Mouse (Mus musculus) brain, embryonic 18.5 days (tissue): ENCODE measurements around the gene Ccser1.
"Not testable (repeated sequence)": the region's sequence is repeated elsewhere in the genome, so short reads cannot be mapped to it uniquely, and the experiment has no call there.

Experiments
- DNase-seq: peaks from one replicate; pipeline ENCODE4 v3.0.0-alpha.2; 2012; ENCODE audit warnings: low read depth, low spot score

Ccser1 gene

DNA sequence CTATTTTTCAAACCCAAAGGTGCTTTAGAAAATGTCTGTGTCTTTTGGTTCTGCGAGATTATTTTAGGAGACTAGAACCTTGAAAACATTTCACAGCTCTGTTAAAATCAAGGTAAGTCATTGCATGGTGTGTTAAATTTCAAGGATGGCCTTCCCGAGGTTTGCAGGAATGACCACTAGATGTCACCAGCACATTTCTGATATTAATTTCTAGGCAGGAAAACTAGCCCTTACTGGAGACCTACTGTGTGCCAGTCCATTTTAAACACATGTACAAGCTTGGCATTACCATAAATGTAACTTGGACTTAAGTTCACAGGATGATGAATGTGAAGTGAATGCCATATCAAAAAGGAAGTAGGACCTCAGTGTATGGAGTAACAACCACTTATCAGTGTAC lies 798.3 kb downstream of the Ccser1 start:
- no peak for DNase-seq

DNA sequence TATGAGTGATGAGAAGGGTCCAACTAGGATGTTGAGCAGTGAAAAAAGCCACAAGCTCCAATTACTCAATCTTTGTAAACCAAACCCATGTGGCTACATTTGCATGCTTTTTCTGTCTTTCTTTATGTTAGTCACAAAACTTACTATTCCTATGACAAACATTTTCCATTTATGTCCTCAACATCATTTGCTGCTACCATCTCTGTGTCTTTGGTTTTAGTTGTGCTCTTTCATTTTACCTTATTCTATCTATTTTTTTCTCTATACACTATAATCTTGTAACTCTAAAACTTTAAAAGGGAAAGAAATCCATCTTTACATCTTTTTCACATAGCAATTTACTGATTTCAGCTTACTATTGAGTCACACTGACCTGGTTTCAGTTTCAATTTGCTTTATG lies 834.2 kb downstream of the Ccser1 start:
- DNase-seq, result no peak

DNA sequence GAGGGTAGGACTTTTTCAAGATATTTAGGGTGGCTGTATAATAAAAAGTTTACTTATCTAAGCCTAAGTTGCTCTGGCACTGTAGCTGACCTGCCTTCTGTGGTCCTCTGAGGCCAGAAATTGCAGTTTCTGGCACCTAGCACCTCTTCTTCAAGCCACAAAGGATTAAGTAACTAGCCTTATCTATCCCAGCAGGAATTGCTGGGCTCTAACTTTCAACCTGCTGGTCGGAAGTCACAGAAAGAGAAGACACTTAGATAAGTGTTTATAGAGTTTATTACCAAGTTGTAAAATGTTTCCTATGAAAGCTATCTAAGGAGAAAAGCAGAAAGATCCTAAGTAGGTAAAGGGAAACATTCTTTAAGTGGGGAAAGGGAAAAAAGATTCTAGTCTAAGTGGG lies 864.3 kb downstream of the Ccser1 start:
- DNase-seq, result no peak

DNA sequence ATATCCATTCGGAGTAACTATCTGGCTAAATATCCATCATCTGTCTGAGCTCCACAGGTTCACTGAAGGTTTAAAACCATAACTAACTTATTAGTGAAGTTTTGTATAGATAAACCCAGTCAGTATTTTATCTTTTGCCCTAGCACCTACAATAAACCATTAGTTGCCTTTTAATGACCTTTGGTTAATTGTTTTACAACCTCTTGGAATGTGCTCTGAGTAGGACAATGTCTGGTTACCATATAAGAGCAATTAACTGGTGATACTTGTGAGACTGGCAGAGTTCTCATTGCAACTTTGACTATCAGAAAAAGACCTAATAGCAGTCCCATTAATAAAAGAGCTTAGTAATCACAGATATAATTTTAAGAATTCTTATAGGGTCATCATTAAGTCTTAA lies 864.9 kb downstream of the Ccser1 start:
- not testable (repeated sequence) for DNase-seq

DNA sequence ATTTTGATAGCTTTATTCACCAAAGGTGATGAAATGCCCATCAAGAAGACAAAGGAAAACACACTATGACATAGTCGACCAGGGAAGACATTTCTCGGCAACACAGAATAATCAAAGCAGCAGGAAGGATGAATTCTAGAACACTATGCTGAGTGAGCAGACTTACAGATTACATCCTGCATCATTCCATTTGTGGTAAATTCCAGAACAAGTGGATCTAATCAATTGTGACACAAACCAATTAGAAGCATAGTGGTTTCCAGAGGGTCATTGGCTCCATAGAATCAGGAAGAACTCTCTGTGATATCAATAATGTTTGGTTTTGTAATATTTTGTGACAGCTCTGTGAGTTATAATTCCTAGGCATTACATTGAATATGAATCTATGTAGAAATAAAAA lies 875.2 kb downstream of the Ccser1 start:
- DNase-seq, result no peak

DNA sequence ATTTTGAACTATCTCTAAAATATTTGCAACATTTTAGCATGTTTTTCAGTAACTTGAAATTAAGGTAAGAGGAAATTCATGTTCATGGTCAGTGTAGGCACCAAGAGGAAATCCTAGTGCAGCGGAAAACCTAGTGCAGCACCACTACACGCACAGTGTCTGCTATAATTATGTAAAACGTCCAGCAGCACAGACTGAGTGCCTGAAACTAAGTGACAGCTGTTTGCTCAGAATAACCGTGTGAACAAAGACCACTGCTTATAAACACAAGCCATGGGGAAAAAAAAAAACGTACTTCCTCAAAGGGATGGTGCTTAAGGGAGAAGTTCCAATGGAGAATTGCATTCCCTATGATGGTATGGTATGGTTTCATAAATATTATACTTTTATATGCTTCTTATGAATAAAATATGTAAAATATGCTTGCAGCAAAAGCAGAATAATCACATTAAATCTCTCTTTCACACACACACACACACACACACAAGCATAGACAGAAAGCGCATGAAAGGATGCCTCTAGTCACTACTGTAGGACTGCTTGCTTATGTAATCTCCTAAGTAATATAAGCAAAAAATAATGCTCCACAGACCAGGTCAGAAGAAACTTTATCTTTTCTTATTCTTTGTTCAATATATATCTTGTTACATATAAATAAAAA lies 886.4 kb downstream of the Ccser1 start:
- peak; percentile 3 for DNase-seq

DNA sequence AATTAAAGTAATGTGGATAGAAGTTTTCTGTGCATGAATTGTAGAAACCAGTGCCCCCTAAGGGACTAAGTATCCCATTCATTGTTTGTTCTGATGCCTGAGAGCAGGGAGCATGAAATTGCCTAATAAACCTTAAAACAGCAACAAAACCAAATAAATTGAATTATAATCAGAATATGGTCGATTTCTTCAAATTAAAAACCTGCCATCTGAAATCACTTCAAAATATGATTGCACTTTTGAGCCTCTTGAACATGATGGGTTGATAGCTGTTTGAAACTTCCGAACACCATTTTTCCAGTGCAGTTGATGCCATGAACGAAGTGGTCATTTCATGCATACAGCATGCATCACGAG lies 886.9 kb downstream of the Ccser1 start:
- DNase-seq, result no peak

DNA sequence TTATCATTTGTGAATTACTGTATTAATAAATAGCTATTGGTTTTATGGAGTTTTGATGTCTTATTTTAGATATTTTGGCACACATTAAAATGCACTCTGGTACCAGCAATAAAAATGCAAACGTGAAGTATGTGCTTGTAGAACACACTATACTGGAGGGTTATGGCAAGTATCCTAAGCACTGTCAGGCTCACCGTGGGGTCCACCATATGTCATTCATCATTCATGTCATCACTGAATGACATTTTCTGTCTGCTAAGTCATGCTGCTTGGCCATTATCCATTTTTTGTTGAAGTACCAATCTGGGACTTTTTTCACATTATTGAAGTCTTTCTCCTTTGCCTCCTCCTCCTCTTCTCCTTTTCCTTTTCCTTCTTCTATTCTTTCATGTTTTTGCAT lies 925.3 kb downstream of the Ccser1 start:
- DNase-seq, result no peak

DNA sequence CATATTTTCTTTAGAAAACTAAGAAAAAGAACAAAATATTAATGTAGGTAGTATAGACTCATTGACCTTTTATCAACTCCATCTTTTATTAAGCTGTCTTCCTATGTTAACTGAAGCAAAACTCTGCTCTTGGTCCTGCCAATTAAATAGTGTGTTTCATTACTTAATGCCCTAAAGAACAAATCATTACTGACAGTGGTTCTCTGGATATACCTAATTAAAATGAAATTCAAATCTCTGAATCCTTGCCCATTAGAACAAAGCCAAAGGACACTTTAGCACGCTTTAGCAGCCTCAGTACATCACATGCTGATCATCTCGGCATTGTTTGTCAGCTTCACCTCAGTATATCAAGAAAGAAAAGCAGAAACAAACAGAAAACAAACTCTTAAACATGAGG lies 952.4 kb downstream of the Ccser1 start:
- DNase-seq, result no peak

DNA sequence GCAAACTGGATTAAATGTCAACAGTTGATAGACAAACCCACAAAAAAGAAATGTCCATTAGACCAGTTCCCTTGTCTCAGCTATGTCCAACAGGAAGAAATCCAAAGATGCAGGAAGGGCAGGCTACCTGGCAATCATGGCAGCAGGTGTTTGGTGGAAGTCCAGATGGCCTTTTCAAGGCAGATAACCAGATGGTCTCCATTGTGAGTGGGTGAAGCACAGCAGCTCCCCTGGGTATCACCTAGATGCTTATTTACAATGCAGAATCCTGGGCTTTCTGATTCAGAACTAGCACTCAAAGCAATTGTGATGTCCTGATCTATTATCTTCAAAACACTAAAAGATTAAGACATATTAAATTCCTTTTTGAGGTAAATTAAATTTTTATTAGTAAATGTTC lies 980.2 kb downstream of the Ccser1 start:
- DNase-seq, result no peak

DNA sequence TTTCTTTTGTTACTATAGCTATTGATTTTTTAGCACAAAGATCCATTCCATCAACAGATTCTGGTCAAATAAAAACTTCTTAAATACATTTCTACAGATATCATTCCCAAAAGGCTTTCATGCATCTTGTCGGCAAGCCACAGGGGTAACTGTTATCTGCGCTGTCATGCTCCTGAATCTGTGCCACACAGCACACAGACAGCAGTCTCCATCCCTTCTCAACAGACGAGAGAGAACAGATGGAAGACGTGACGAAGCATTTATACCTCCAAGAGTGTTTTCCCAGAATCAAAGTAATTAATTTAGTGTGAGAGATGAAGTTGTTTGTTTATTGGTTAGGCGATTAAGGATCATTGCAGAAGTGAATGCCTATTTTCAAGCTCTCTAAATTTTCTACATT lies 982.5 kb downstream of the Ccser1 start:
- peak; percentile 26 for DNase-seq

DNA sequence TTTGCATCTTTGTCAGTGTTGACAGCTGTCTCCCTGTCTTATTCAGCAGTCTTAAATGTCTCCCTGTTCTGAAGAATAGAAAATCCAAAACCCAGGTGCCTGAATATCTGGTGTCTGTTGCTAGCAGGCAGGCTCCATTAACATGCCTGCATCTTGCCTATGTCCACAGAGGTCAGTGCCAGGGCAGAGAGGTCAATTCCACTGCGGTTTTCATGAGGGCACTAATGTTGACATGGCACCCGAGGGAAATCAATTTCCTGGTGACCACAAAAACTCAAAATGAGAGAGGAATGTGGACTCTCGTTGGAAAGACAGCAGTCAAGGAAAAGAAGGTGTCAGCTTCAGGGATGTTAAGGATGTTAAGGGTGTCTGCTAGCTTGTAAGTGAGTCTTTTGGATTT lies 983.7 kb downstream of the Ccser1 start:
- no peak for DNase-seq

DNA sequence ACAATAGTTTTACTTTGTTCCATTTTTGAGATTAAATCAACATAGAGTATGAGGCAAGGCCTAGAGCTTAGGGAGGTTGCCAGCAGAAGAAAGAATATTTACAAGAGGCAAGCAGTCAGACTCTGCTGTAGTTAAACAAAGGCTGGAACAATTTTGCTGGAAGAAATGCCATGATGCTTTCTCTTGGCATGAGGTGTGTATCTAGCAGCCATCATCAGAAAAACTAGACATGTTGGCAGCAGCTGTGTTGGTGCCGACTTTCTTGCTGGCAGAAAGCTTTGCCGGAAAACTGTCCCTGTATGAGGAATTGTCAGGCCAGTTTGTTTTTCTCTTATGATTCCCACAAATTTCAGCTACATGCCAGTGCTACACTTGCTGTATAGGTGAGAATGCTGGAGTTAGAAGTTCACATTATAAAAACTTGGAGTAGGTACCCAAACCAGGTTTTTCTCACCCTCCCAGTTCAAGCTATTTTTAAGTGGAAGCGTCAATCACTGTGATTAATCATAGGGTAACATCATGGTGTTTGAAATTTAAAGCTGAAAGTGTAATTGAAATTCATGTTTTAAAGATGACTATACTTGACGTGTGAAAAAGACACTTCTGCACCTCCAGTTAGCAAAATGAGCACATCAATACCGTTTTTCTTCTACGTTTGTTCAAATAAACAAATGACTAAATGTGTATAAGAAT lies 1016.5 kb downstream of the Ccser1 start:
- peak; percentile 47 for DNase-seq

DNA sequence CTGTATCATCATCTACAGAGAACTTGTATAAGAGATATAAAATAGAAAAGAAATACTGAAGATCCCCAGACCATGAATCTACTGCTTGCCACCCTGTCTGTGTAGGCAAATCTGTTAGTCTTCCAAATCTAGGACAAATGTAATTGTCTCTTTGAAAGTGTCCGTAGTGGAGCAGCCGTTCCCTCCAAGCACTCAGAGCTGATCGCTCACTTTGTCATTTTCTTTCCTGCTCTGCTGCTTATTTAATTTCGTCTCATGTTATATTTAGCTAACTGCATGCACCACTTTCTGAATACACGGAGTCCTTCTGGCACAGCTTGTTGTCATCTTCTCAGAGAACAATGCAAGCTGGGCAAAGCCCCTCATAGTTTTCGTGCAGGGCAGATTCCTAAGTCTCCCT lies 1018.6 kb downstream of the Ccser1 start:
- no peak for DNase-seq

DNA sequence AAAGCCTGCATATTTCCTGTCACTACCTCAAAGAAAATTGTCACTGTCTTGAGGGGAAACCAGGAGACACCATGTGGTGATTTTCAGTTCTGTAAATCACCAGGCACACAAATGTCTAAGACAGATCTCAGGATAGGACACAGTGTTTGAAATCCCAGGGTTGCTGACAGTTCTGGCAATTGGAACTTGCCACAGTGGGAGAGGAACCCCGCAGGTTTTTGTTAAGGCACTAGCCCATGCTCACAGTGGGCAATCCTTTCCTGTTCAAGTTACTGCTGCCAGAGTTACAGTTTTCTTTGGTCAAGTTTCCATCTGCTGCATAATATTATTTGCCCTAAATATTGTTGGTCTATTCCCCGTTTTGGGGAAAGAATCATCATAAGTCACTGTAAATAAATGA lies 1024.9 kb downstream of the Ccser1 start:
- DNase-seq, result no peak

DNA sequence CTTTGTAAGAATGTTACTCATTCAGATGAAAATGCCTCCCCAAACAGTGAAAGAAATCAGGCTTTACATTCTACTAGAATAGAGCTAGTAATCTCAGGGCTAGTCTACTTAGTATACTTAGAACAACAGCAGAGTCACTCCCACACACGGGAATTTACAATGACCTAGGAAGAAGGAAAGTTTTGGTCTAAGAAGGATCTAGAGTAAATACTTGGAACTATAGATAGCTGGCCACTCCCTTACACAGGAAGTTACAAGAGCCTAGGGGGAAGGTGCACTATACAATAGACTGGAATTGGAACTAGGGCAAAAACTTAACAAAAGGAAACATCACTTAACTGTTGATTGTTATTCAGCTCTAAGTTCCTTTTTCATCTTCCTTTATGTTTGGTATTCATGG lies 1041.7 kb downstream of the Ccser1 start:
- no peak for DNase-seq

DNA sequence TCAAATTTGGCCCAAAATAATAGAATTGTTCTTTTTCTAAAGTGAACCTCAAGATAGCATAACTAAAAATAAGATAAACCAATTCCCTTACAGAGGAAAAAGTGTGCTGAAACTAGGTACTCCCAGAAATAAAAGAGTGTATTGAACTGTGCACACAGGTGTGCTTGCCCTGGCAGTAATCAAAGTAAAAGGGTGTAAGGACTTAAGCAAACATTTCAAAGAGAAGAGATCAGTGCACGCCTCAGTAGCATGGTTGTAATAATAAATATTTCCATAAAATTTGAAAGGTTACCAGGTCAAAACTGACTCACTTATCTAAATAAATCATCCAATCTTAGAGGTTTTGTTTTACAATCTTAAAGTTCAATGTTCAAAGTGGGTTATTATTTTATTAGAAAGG lies 1083.8 kb downstream of the Ccser1 start:
- no peak for DNase-seq

DNA sequence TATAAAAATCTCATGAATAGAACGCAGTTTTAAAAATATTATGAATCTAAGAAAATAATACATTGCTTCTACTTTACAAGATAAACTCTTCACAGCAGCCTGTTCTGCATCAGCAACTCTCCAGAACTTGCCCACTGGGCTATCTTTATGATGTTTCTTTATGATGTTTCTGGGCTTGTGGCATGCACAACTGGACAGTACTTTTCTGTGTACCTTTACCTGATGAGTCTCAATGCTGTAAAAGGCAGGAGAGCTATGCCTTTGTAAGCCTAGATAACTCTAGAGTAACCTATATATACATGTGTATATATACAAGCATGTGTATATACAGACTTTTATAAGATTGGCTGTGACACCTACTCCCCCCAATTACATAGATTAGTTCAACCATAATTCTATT lies 1084.4 kb downstream of the Ccser1 start:
- no peak for DNase-seq

DNA sequence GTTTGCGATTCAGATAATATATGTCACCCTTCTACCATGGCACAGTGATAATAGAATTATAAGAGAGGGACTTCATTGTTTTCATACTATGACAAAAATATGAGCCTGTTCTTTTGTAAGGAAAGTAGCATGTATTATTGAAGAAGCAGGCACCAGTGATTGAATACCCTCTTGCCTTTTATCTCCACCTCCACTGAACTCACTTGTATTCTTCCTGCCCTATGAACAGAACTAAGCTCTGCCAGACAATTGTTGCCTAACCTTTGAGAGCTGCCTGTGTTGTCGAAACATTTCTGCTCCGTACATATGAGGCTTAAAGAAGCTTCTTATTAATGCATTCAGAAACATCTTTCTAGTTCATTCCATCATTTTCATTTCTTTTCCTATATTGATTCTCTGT lies 1101.1 kb downstream of the Ccser1 start:
- DNase-seq, result no peak

DNA sequence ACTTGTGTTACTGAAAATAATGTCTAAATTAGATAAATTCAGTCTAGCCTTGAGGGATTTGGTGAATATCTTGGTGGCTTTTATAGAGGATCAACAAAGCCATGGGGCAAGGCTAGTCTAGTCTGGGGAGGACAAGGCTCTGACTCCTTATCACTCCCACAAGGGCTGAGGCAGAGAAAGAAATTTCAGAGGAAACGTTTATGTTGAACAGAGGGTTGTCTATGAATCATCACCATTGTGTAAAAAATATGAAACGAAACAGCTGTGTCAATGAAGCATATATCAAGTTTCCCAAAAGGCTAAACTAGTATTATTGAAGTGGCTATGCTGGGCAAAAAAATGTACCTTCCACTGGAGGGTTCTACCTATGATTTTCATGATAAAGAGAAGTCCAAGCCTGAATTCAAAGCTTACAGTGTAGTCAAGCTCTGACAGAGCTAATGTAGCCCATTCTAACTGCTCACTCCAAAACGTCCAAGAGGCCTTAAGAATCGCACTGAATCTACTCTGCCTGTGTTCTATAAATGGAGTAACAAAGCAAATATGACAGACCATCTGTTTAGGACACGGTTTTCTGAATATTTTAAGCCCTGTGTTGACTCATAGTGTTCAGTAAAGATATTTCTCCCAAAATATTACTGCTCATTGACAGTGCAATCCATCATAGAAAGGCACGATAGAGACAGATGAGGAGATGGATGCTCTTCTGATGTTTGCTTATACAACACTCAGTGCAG lies 1121.6 kb downstream of the Ccser1 start:
- no peak for DNase-seq

DNA sequence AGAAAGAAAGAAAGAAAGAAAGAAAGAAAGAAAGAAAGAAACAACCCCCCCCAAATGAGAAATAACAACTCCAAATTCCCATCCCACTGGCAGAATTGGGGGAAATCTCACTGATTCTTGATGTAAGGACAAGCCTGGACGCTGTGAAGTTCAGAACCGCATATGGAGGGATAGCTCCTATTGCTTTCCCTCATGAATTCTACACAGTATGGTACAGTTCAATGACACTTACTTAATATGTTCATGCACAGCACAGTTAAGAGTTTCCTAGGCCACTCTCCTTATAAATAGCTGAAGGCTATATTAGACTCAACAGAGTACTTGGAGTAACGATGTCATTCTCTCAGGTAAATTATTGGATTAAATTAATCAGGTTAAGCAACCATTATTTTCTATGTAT lies 1138.5 kb downstream of the Ccser1 start:
- no peak for DNase-seq

DNA sequence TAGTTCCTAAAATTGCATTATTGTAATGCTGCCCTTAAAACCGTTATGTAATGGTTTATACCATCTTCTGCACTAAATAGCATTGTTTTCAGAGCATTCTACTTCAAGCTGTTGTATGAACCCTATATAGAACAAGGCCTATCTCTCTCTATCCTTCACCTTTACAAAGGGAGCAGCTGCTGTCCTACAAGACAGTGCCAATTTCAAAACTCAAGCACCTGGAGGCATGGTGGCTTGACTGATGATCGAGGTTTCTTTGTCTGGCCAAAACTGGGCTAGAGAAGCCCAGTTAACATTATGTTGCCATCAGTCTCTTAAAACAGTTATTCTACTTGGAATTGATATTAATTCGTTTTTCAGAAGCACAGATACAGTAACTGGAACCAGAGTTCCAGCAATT lies 1160.2 kb downstream of the Ccser1 start:
- DNase-seq, result no peak

DNA sequence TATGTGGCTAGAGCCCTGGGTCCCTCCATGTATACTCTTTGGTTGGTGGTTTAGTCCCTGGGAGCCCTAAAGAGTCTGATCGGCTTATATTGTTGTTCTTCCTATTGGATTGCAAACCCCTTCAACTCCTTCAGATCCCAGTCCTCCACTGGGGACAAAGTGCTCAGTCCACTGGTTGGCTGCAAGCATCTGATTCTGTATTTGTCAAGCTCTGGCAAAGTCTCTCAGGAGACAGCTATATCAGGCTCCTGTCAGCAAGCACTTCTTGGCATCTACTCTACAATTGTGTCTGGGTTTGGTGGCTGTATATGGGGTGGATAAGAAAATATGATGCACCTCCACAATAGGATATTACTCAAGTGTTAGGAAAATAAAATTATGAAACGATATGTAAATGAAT lies 1187.7 kb downstream of the Ccser1 start:
- no peak for DNase-seq
